Mouse (Mus musculus): ENCODE measurements at regions not wholly inside any gene's neighbourhood (a gene's known extent, or its start where the extent isn't known, plus 50 kb on each side); places are given as distances from the start of the nearest gene placed in this dataset.
A peak's percentile ranks its signal among the peaks of the same experiment; 100 is the strongest.

DNA sequence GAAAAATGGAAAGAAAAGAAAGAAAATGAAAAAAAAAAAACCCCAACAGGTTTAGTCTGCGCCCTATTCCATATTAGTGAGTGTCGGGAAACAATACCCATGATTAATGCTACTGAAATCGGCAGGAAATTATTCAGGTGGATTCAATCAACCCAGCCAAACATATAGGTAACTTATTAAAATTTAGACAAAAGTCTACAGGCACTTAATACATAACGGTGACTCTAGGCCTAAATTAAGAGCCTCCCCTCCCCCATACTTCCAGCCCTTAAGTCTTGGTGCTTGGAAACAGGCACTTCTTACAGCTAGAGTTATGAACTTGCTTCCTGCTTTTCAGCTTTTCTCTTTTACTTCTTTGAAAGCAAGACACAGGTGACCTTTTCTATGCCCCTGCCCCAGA, 74.7 kb upstream of the Spag17 start:
- Histone ChIP-seq H3K4me2 (ENCODE audit: low read depth, severe bottlenecking) (no peak overlapping the region), H3K27me3 (ENCODE audit: control insufficient read depth, insufficient read depth, low read length) (no peaks in the 10 kb centered on the region), H3K36me3 (ENCODE audit: control insufficient read depth, insufficient read depth, low read length) (no peaks in the 10 kb centered on the region), H3K9ac (ENCODE audit: low read length) (no peak overlapping the region), H3K4me1 (ENCODE audit: control insufficient read depth, insufficient read depth, low read length) (peaks cover 19% of the 10 kb centered on the region), H3K9me3 (ENCODE audit: control insufficient read depth, low read length) (no peaks in the 10 kb centered on the region), H3K27ac (replicated peaks; ENCODE audit: low read depth, low read length) (no peak overlapping the region), H3K4me3 (ENCODE audit: low read depth, low read length) (no peak overlapping the region)
- 43% methylated on average over 4 of the region's 4 CpGs for WGBS
- no peak for ATAC-seq (ENCODE audit: insufficient number of reproducible peaks, low FRiP score, low TSS enrichment, low read depth)
- peak; percentile 43 for DNase-seq (ENCODE audit: low spot score)

GRCm38 (mm10) chr3:99811276-99811675, 73.9 kb upstream of the Spag17 start:
- Histone ChIP-seq H3K27ac (replicated peaks; ENCODE audit: low read depth, low read length) (peak overlapping the region; percentile 24; the same call in 1 of the 2 replicates), H3K27me3 (ENCODE audit: control insufficient read depth, insufficient read depth, low read length) (no peaks in the 10 kb centered on the region), H3K9ac (ENCODE audit: low read length) (no peak overlapping the region), H3K4me2 (ENCODE audit: low read depth, severe bottlenecking) (no peak overlapping the region), H3K9me3 (ENCODE audit: control insufficient read depth, low read length) (no peaks in the 10 kb centered on the region), H3K4me3 (ENCODE audit: low read depth, low read length) (no peak overlapping the region), H3K4me1 (ENCODE audit: control insufficient read depth, insufficient read depth, low read length) (peaks cover 21% of the 10 kb centered on the region), H3K36me3 (ENCODE audit: control insufficient read depth, insufficient read depth, low read length) (no peaks in the 10 kb centered on the region)
- WGBS = 69% methylated on average over 3 of the region's 3 CpGs
- DNase-seq (ENCODE audit: low spot score) = no peak
- no peak for ATAC-seq (ENCODE audit: insufficient number of reproducible peaks, low FRiP score, low TSS enrichment, low read depth)

DNA sequence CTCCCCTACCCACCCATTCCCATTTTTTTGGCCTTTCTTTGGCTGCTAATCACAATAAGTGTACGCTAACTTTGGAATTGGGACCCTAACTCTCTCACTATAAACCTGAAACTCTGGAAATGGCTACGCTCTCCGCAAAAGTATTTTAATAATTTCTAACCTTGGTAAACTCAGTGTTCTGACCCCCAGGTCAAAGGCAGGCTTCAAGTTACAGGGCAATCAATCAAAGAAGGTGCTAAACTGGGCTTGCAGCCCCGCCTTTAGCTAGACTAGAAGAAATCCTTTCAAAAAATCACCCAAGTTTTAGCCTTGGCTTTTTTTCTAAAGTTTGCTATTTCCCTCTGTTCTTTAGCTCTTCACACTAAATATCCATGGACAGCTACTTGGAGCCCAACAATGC, 72.4 kb upstream of the Spag17 start:
- H3K9ac ChIP-seq (ENCODE audit: low read length) = no peak overlapping the region
- no peak overlapping the region for H3K4me2 ChIP-seq (ENCODE audit: low read depth, severe bottlenecking)
- ATAC-seq (ENCODE audit: insufficient number of reproducible peaks, low FRiP score, low TSS enrichment, low read depth) = peak; percentile 49; the same call in 1 of the 2 replicates
- H3K36me3 ChIP-seq (ENCODE audit: control insufficient read depth, insufficient read depth, low read length) = no peaks in the 10 kb centered on the region
- H3K9me3 ChIP-seq (ENCODE audit: control insufficient read depth, low read length) = no peaks in the 10 kb centered on the region
- DNase-seq (ENCODE audit: low spot score) = peak; percentile 77
- H3K27me3 ChIP-seq (ENCODE audit: control insufficient read depth, insufficient read depth, low read length) = no peaks in the 10 kb centered on the region
- WGBS = 19% methylated on average over 4 of the region's 4 CpGs
- H3K4me3 ChIP-seq (ENCODE audit: low read depth, low read length) = no peak overlapping the region
- peaks cover 21% of the 10 kb centered on the region for H3K4me1 ChIP-seq (ENCODE audit: control insufficient read depth, insufficient read depth, low read length)
- no peak overlapping the region for H3K27ac ChIP-seq (replicated peaks; ENCODE audit: low read depth, low read length)

GRCm38 (mm10) chr3:99815115-99815514, 70.1 kb upstream of the Spag17 start:
- ATAC-seq (ENCODE audit: insufficient number of reproducible peaks, low FRiP score, low TSS enrichment, low read depth) (no peak), DNase-seq (ENCODE audit: low spot score) (no peak)
- no peak overlapping the region for H3K9ac ChIP-seq (ENCODE audit: low read length)
- H3K9me3 ChIP-seq (ENCODE audit: control insufficient read depth, low read length) = no peaks in the 10 kb centered on the region
- no peaks in the 10 kb centered on the region for H3K36me3 ChIP-seq (ENCODE audit: control insufficient read depth, insufficient read depth, low read length)
- no peak overlapping the region for H3K27ac ChIP-seq (replicated peaks; ENCODE audit: low read depth, low read length)
- H3K27me3 ChIP-seq (ENCODE audit: control insufficient read depth, insufficient read depth, low read length) = no peaks in the 10 kb centered on the region
- 68% methylated on average over 3 of the region's 3 CpGs for WGBS
- no peak overlapping the region for H3K4me2 ChIP-seq (ENCODE audit: low read depth, severe bottlenecking)
- no peak overlapping the region for H3K4me3 ChIP-seq (ENCODE audit: low read depth, low read length)
- H3K4me1 ChIP-seq (ENCODE audit: control insufficient read depth, insufficient read depth, low read length) = peaks cover 17% of the 10 kb centered on the region

DNA sequence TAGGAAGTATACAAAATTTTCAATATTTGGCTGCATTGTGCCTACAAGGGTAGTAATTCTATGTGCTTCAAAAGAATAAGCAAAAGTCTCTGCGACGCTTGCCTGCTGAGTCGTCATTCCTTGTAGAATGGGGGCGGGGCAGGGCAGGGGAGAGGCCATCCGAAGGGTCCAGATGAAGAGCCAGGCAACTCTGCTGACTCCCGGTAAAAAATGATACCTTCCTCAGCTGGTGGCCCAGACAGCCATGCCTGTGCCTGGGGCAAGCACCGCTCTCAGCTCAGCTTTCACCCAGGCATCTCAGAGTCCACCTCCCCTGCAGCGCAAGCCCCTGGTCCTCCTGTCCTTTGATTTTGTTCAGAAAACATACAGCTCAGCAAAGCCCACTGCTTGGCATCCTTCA, 67.2 kb upstream of the Spag17 start:
- Histone ChIP-seq H3K4me3 (ENCODE audit: low read depth, low read length) (no peak overlapping the region), H3K27me3 (ENCODE audit: control insufficient read depth, insufficient read depth, low read length) (no peaks in the 10 kb centered on the region), H3K9ac (ENCODE audit: low read length) (no peak overlapping the region), H3K4me1 (ENCODE audit: control insufficient read depth, insufficient read depth, low read length) (peaks cover 6% of the 10 kb centered on the region), H3K4me2 (ENCODE audit: low read depth, severe bottlenecking) (no peak overlapping the region), H3K27ac (replicated peaks; ENCODE audit: low read depth, low read length) (no peak overlapping the region), H3K36me3 (ENCODE audit: control insufficient read depth, insufficient read depth, low read length) (no peaks in the 10 kb centered on the region), H3K9me3 (ENCODE audit: control insufficient read depth, low read length) (no peaks in the 10 kb centered on the region)
- WGBS = 35% methylated on average over 8 of the region's 8 CpGs
- ATAC-seq (ENCODE audit: insufficient number of reproducible peaks, low FRiP score, low TSS enrichment, low read depth) = peak; percentile 44; the same call in 1 of the 2 replicates
- DNase-seq (ENCODE audit: low spot score) = no peak

DNA sequence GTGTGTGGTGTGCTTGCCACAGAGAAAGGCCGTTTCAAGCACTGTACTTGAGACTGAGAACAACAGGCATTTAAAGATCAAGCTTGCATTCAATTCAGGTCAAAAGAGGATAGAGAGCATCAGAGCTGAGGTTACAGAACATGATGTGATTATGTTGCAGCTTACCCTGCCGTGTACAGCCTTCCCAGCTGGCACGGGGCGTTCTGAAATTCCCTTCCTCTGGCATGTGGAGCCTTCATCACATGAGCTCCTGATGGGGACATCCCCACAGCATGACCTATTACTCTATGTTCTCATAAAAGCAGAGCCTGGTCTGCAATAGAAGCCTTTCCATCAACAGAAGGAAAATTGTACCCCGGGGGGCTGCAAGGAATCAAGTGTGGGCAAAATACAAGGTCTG, 62.5 kb upstream of the Spag17 start:
- no peak overlapping the region for H3K27ac ChIP-seq (replicated peaks; ENCODE audit: low read depth, low read length)
- 90% methylated on average over 5 of the region's 5 CpGs for WGBS
- H3K9ac ChIP-seq (ENCODE audit: low read length) = no peak overlapping the region
- no peaks in the 10 kb centered on the region for H3K27me3 ChIP-seq (ENCODE audit: control insufficient read depth, insufficient read depth, low read length)
- H3K4me2 ChIP-seq (ENCODE audit: low read depth, severe bottlenecking) = no peak overlapping the region
- H3K36me3 ChIP-seq (ENCODE audit: control insufficient read depth, insufficient read depth, low read length) = no peaks in the 10 kb centered on the region
- no peaks in the 10 kb centered on the region for H3K9me3 ChIP-seq (ENCODE audit: control insufficient read depth, low read length)
- DNase-seq (ENCODE audit: low spot score) (no peak), ATAC-seq (ENCODE audit: insufficient number of reproducible peaks, low FRiP score, low TSS enrichment, low read depth) (no peak)
- no peak overlapping the region for H3K4me3 ChIP-seq (ENCODE audit: low read depth, low read length)
- no peaks in the 10 kb centered on the region; the same call in 1 of the 2 replicates for H3K4me1 ChIP-seq (ENCODE audit: control insufficient read depth, insufficient read depth, low read length)

DNA sequence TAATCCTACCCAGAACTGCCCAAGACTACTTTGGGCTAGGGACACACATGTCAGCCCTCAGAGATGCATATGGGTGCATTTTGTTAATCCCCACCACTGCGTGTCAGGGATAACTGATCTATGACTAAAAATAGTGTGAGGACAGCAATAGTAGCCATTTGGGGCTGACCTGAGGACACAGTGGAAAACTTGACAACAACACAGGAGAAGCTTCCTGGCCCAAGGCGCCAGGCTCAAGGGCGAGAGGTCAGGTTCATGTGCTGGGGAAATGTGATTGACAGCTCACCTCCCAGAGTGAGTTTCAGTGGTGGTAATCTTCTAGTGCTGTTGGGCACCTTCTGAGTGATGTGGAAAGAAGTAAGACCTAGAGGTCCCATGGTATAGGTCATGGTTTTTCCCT, 62.0 kb upstream of the Spag17 start:
- no peak overlapping the region for H3K9ac ChIP-seq (ENCODE audit: low read length)
- no peaks in the 10 kb centered on the region for H3K9me3 ChIP-seq (ENCODE audit: control insufficient read depth, low read length)
- no peaks in the 10 kb centered on the region for H3K27me3 ChIP-seq (ENCODE audit: control insufficient read depth, insufficient read depth, low read length)
- H3K36me3 ChIP-seq (ENCODE audit: control insufficient read depth, insufficient read depth, low read length) = no peaks in the 10 kb centered on the region
- 92% methylated on average over 3 of the region's 3 CpGs for WGBS
- no peaks in the 10 kb centered on the region; the same call in 1 of the 2 replicates for H3K4me1 ChIP-seq (ENCODE audit: control insufficient read depth, insufficient read depth, low read length)
- no peak for ATAC-seq (ENCODE audit: insufficient number of reproducible peaks, low FRiP score, low TSS enrichment, low read depth)
- H3K4me3 ChIP-seq (ENCODE audit: low read depth, low read length) = no peak overlapping the region
- H3K27ac ChIP-seq (replicated peaks; ENCODE audit: low read depth, low read length) = no peak overlapping the region
- H3K4me2 ChIP-seq (ENCODE audit: low read depth, severe bottlenecking) = no peak overlapping the region
- DNase-seq (ENCODE audit: low spot score) = no peak
